Mouse (Mus musculus): ENCODE measurements at regions not wholly inside any gene's neighbourhood (a gene's known extent, or its start where the extent isn't known, plus 50 kb on each side); places are given as distances from the start of the nearest gene placed in this dataset.

- no peak overlapping the region for H3ac ChIP-seq (ENCODE audit: control insufficient read depth, insufficient read length)
- H3K4me3 ChIP-seq: no peak overlapping the region
- H3K79me2 ChIP-seq (ENCODE audit: control insufficient read depth, insufficient read depth): no peaks in the 10 kb centered on the region
- H3K4me2 ChIP-seq (ENCODE audit: low read depth): no peak overlapping the region
- H3K36me3 ChIP-seq (ENCODE audit: control insufficient read depth, insufficient read depth): no peaks in the 10 kb centered on the region
- H3K27me3 ChIP-seq (ENCODE audit: control insufficient read depth, insufficient read depth, insufficient read length): no peaks in the 10 kb centered on the region
- peak in 2 of 3 experiments; percentile 7 to 29 for TF ChIP-seq MYOD1 (IDR thresholded peaks at IDR 0.05; ENCODE audit: control insufficient read depth in 1 of 3, insufficient read length in 2 of 3, low read depth in 2 of 3)
- no peak for TF ChIP-seq E2F4 (IDR thresholded peaks at IDR 0.05; ENCODE audit: insufficient read depth)
These were observed 135.2 kb downstream of the Gm12728 start for GRCm38 (mm10) chr4:105924781-105925382.

GRCm38 (mm10) chr4:105925506-105925905, 135.8 kb downstream of the Gm12728 start:
- no peaks in the 10 kb centered on the region for H3K27me3 ChIP-seq (ENCODE audit: control insufficient read depth, insufficient read depth, insufficient read length)
- H3K4me2 ChIP-seq (ENCODE audit: low read depth): no peak overlapping the region
- H3K36me3 ChIP-seq (ENCODE audit: control insufficient read depth, insufficient read depth): no peaks in the 10 kb centered on the region
- TF ChIP-seq SRF (IDR thresholded peaks at IDR 0.05; ENCODE audit: control insufficient read depth, insufficient read length, low read depth): no peak
- no peak for TF ChIP-seq E2F4 (IDR thresholded peaks at IDR 0.05; ENCODE audit: insufficient read depth)
- no peak for TF ChIP-seq TCF12 (IDR thresholded peaks at IDR 0.05; ENCODE audit: insufficient read depth, poor library complexity, severe bottlenecking)
- no peak for TF ChIP-seq REST (IDR thresholded peaks at IDR 0.05; ENCODE audit: insufficient read depth, insufficient read length)
- TF ChIP-seq MYOG (IDR thresholded peaks at IDR 0.05; ENCODE audit: control insufficient read depth in 1 of 3, insufficient read depth in 1 of 3, insufficient read length in 2 of 3, low read depth in 2 of 3): no peak
- no peak for TF ChIP-seq POLR2A (IDR thresholded peaks at IDR 0.05; ENCODE audit: insufficient read length, low read depth)
- no peak overlapping the region for H3K4me3 ChIP-seq
- no peak overlapping the region for H3ac ChIP-seq (ENCODE audit: control insufficient read depth, insufficient read length)
- H3K79me2 ChIP-seq (ENCODE audit: control insufficient read depth, insufficient read depth): no peaks in the 10 kb centered on the region

- H3K4me3 ChIP-seq: no peak overlapping the region
- TF ChIP-seq MYOD1 (IDR thresholded peaks at IDR 0.05; ENCODE audit: control insufficient read depth in 1 of 3, insufficient read length in 2 of 3, low read depth in 2 of 3) (no peak), POLR2A (IDR thresholded peaks at IDR 0.05; ENCODE audit: insufficient read length, low read depth) (no peak), TCF3 (IDR thresholded peaks at IDR 0.05; ENCODE audit: insufficient read length, low read depth) (no peak), USF1 (IDR thresholded peaks at IDR 0.05; ENCODE audit: low read depth) (no peak), CEBPB (IDR thresholded peaks at IDR 0.05; ENCODE audit: insufficient read depth, poor library complexity, severe bottlenecking) (no peak), REST (IDR thresholded peaks at IDR 0.05; ENCODE audit: insufficient read depth, insufficient read length) (no peak), SRF (IDR thresholded peaks at IDR 0.05; ENCODE audit: control insufficient read depth, insufficient read length, low read depth) (no peak)
- H3K4me2 ChIP-seq (ENCODE audit: low read depth): no peak overlapping the region
- H3ac ChIP-seq (ENCODE audit: control insufficient read depth, insufficient read length): no peak overlapping the region
- H3K36me3 ChIP-seq (ENCODE audit: control insufficient read depth, insufficient read depth): no peaks in the 10 kb centered on the region
- no peaks in the 10 kb centered on the region for H3K27me3 ChIP-seq (ENCODE audit: control insufficient read depth, insufficient read depth, insufficient read length)
- H3K79me2 ChIP-seq (ENCODE audit: control insufficient read depth, insufficient read depth): no peaks in the 10 kb centered on the region
These were observed 140.0 kb downstream of the Gm12728 start for GRCm38 (mm10) chr4:105929658-105930057.

- TF ChIP-seq POLR2AphosphoS2 (IDR thresholded peaks at IDR 0.05; ENCODE audit: insufficient read length, low read depth) (no peak), TCF3 (IDR thresholded peaks at IDR 0.05; ENCODE audit: insufficient read length, low read depth) (no peak), MYOG (IDR thresholded peaks at IDR 0.05; ENCODE audit: control insufficient read depth in 1 of 3, insufficient read depth in 1 of 3, insufficient read length in 2 of 3, low read depth in 2 of 3) (no peak), CEBPB (IDR thresholded peaks at IDR 0.05; ENCODE audit: insufficient read depth, poor library complexity, severe bottlenecking) (no peak), POLR2A (IDR thresholded peaks at IDR 0.05; ENCODE audit: insufficient read length, low read depth) (no peak), TCF12 (IDR thresholded peaks at IDR 0.05; ENCODE audit: insufficient read depth, poor library complexity, severe bottlenecking) (no peak), REST (IDR thresholded peaks at IDR 0.05; ENCODE audit: insufficient read depth, insufficient read length) (no peak), E2F4 (IDR thresholded peaks at IDR 0.05; ENCODE audit: insufficient read depth) (no peak), MAX (IDR thresholded peaks at IDR 0.05; ENCODE audit: low read depth) (no peak), MYOD1 (IDR thresholded peaks at IDR 0.05; ENCODE audit: control insufficient read depth in 1 of 3, insufficient read length in 2 of 3, low read depth in 2 of 3) (no peak), SRF (IDR thresholded peaks at IDR 0.05; ENCODE audit: control insufficient read depth, insufficient read length, low read depth) (no peak), USF1 (IDR thresholded peaks at IDR 0.05; ENCODE audit: low read depth) (no peak)
- H3K4me3 ChIP-seq: no peak overlapping the region
- H3K36me3 ChIP-seq (ENCODE audit: control insufficient read depth, insufficient read depth): no peaks in the 10 kb centered on the region
- H3ac ChIP-seq (ENCODE audit: control insufficient read depth, insufficient read length): no peak overlapping the region
- no peaks in the 10 kb centered on the region for H3K79me2 ChIP-seq (ENCODE audit: control insufficient read depth, insufficient read depth)
- peak overlapping the region; percentile 33 for H3K4me2 ChIP-seq (ENCODE audit: low read depth)
- no peaks in the 10 kb centered on the region for H3K27me3 ChIP-seq (ENCODE audit: control insufficient read depth, insufficient read depth, insufficient read length)
These were observed 145.3 kb downstream of the Gm12728 start for GRCm38 (mm10) chr4:105934971-105935370.

GRCm38 (mm10) chr4:105936755-105937514, 147.3 kb downstream of the Gm12728 start:
- Histone ChIP-seq H3K79me2 (ENCODE audit: control insufficient read depth, insufficient read depth) (no peaks in the 10 kb centered on the region), H3K4me2 (ENCODE audit: low read depth) (peak overlapping the region; percentile 81), H3ac (ENCODE audit: control insufficient read depth, insufficient read length) (no peak overlapping the region), H3K27me3 (ENCODE audit: control insufficient read depth, insufficient read depth, insufficient read length) (no peaks in the 10 kb centered on the region), H3K36me3 (ENCODE audit: control insufficient read depth, insufficient read depth) (no peaks in the 10 kb centered on the region), H3K4me3 (no peak overlapping the region)
- TF ChIP-seq MYOD1 (IDR thresholded peaks at IDR 0.05; ENCODE audit: control insufficient read depth in 1 of 3, insufficient read length in 2 of 3, low read depth in 2 of 3) (peak in 2 of 3 experiments; percentile 83 to 85), POLR2A (IDR thresholded peaks at IDR 0.05; ENCODE audit: insufficient read length, low read depth) (no peak), MAX (IDR thresholded peaks at IDR 0.05; ENCODE audit: low read depth) (no peak), TCF12 (IDR thresholded peaks at IDR 0.05; ENCODE audit: insufficient read depth, poor library complexity, severe bottlenecking) (peak; percentile 29), TCF3 (IDR thresholded peaks at IDR 0.05; ENCODE audit: insufficient read length, low read depth) (no peak), REST (IDR thresholded peaks at IDR 0.05; ENCODE audit: insufficient read depth, insufficient read length) (no peak), USF1 (IDR thresholded peaks at IDR 0.05; ENCODE audit: low read depth) (no peak), POLR2AphosphoS2 (IDR thresholded peaks at IDR 0.05; ENCODE audit: insufficient read length, low read depth) (no peak), SRF (IDR thresholded peaks at IDR 0.05; ENCODE audit: control insufficient read depth, insufficient read length, low read depth) (no peak), CEBPB (IDR thresholded peaks at IDR 0.05; ENCODE audit: insufficient read depth, poor library complexity, severe bottlenecking) (no peak), E2F4 (IDR thresholded peaks at IDR 0.05; ENCODE audit: insufficient read depth) (no peak), MYOG (IDR thresholded peaks at IDR 0.05; ENCODE audit: control insufficient read depth in 1 of 3, insufficient read depth in 1 of 3, insufficient read length in 2 of 3, low read depth in 2 of 3) (peak; percentile 22 to 77 (median 64))

All from myocyte (in vitro differentiated cells).